8 mouse cellular contexts compared by ENCODE assay signal in genomic region chr19:5810840-5811563, GRCm38 (mm10). TPM values are rescaled to one million over a fixed set of nuclear protein-coding genes. Genes with fewer than 3 reads are reported as not detected.
DNase-seq lines count a peak whose midpoint lies in the region; ATAC-seq lines count a peak whose summit lies in the region.

No protein-coding gene starts in this region.

- no peaks in the 10 kb centered on the region for H3K27me3 ChIP-seq in heart, embryonic 12.5 days (replicated peaks)
- H3K27me3 ChIP-seq in liver, embryonic 13.5 days, result no peaks in the 10 kb centered on the region

- H3K27ac ChIP-seq in heart, embryonic 12.5 days (ENCODE audit: poor library complexity, severe bottlenecking), result peak overlapping the region; percentile 97
- peak overlapping the region; percentile 54 for H3K27ac ChIP-seq in liver, embryonic 13.5 days

- H3K9me3 ChIP-seq in heart, embryonic 12.5 days (replicated peaks), result no peaks in the 10 kb centered on the region
- no peaks in the 10 kb centered on the region for H3K9me3 ChIP-seq in liver, embryonic 13.5 days (replicated peaks)

- DNase-seq in adrenal gland, adult 2 months, result peak; percentile 90
- no peak for DNase-seq in adrenal gland, adult 18-20 months (ENCODE audit: low spot score in 2 of 2)
- DNase-seq in 3T3-L1 (ENCODE audit: low read depth, low spot score), result peak; percentile 53
- no peak for DNase-seq in liver, embryonic 13.5 days
- DNase-seq in embryo, embryonic 10 days (ENCODE audit: low spot score), result no peak
- DNase-seq in right cerebral cortex, postnatal 4 days, result no peak

- no peak for ATAC-seq in heart, embryonic 12.5 days (ENCODE audit: insufficient number of reproducible peaks, low FRiP score)
- ATAC-seq in liver, embryonic 13.5 days (ENCODE audit: low read depth), result no peak
- no peak for ATAC-seq in erythroid progenitor cell, adult 5-6 weeks (replicated peaks; ENCODE audit: low FRiP score, poor library complexity, severe bottlenecking)

- H3K4me1 ChIP-seq in heart, embryonic 12.5 days (replicated peaks), result peaks cover 75% of the 10 kb centered on the region
- H3K4me1 ChIP-seq in liver, embryonic 13.5 days (replicated peaks), result peaks cover 76% of the 10 kb centered on the region

- WGBS in heart, embryonic 12.5 days, result 53% methylated on average over 9 of the region's 9 CpGs
- 56% methylated on average over 9 of the region's 9 CpGs for WGBS in liver, embryonic 13.5 days (ENCODE audit: insufficient replicate concordance)

- H3K9ac ChIP-seq in heart, embryonic 12.5 days, result peak overlapping the region; percentile 66
- H3K9ac ChIP-seq in liver, embryonic 13.5 days, result no peak overlapping the region

- peak overlapping the region; percentile 48 for H3K4me2 ChIP-seq in heart, embryonic 12.5 days
- no peak overlapping the region for H3K4me2 ChIP-seq in liver, embryonic 13.5 days

- H3K4me3 ChIP-seq in heart, embryonic 12.5 days, result no peak overlapping the region
- H3K4me3 ChIP-seq in liver, embryonic 13.5 days (replicated peaks), result no peak overlapping the region

- H3K36me3 ChIP-seq in heart, embryonic 12.5 days, result no peaks in the 10 kb centered on the region
- no peaks in the 10 kb centered on the region for H3K36me3 ChIP-seq in liver, embryonic 13.5 days

RNA-seq across cellular contexts. Expression of gene Scyl1, which starts 39.8 kb away (rescaled TPM):
- 100 to 1,000 TPM; 106 to 109 TPM for total RNA-seq in adrenal gland, adult 2 months (2021)
- 119 and 125 TPM in 2 replicates for polyA plus RNA-seq in adrenal gland, adult 2 months (2012; rRNA removed)
- 100 to 1,000 TPM in 1 of 2 experiments, 10 to 100 TPM in 1; 92.3 to 105 TPM for total RNA-seq in adrenal gland, adult 18-20 months (2021)
- 68.1 and 68.9 TPM in 2 replicates for polyA plus RNA-seq in heart, embryonic 12.5 days (2016; fragmentation: Nextera tagmentation; extraction: Ambion mirVana)
- 25.2 and 27.5 TPM in 2 replicates for polyA plus RNA-seq in liver, embryonic 13.5 days (2015; fragmentation: Nextera tagmentation; extraction: Ambion mirVana)
- 18.4 and 24.1 TPM in 2 replicates for total RNA-seq in erythroid progenitor cell, adult 5-6 weeks (2015; ENCODE audit: low replicate concordance)
- total RNA-seq in erythroid progenitor cell, adult 5-6 weeks (2017; ENCODE audit: low replicate concordance), result 17.2 and 17.3 TPM in 2 replicates

Comparison
In these comparisons a context has a peak if more than half of its experiments do, and no peak if none do; other contexts are left out.
1. DNase-seq: peak in adrenal gland, adult 2 months (single experiment) and 3T3-L1 (single experiment); none in adrenal gland, adult 18-20 months (0 of 2), liver, embryonic 13.5 days (single experiment), embryo, embryonic 10 days (single experiment) and right cerebral cortex, postnatal 4 days (single experiment).